Mouse (Mus musculus): Measurements from ENCODE around the gene Tfcp2l1. TPM values are rescaled to one million over a fixed set of nuclear protein-coding genes. Genes with fewer than 3 reads are reported as not detected.

Tfcp2l1 gene
- polyA plus RNA-seq, 1 experiment from 2014 or later: 0.29 TPM

DNA sequence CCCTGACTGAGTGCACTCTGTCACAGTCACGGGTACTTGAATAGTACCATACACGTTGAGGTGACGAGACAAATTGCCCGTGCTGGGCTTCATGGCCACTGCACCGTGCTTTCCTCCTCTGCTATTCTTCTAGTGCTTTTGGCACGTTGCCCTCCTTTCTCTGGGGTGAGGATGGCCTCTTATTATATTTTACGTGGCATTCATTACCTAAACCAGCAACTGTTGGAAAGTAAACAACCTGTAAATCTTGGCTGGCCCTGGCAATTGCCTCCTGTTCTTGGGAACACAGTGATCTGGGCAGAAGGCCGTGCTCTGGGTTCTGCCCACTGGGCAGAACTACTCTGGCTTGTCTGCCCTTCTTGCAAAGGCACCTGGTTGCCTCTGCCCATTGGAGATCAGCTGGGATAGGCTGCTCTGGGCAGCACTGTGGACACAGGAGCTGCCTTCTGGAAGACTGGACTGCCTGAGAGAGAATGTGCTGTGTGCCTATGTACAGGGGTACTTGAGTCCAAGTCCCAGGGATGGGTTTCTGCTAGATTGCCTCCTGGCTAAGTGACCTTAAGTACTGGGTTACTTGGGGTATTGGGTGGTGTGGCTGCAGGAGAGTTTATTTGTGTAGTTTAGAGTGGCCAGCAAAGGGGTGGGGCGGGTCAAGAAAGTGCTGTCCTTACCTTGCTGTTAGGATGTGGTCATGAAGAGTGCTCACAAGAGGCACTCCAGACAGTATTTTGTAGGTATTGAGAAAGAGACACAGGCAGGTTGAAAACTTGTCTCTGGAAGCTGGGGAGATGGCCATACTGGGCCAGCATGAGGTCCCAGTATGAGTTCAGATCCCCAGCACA, 15.6 kb downstream of the Tfcp2l1 start:
- Histone ChIP-seq H3K4me3 (ENCODE audit: low read depth, low read length) (no peak overlapping the region), H3K9me3 (replicated peaks; ENCODE audit: control insufficient read depth, low read length) (no peaks in the 10 kb centered on the region), H3K27me3 (replicated peaks; ENCODE audit: control insufficient read depth, insufficient read depth, low read length) (no peaks in the 10 kb centered on the region), H3K36me3 (ENCODE audit: control insufficient read depth, insufficient read depth, low read length) (no peaks in the 10 kb centered on the region), H3K4me1 (ENCODE audit: control insufficient read depth, insufficient read depth, low read length) (no peaks in the 10 kb centered on the region), H3K9ac (ENCODE audit: low read length) (no peak overlapping the region), H3K4me2 (ENCODE audit: low read length) (no peak overlapping the region), H3K27ac (ENCODE audit: low read depth, low read length) (no peak overlapping the region)
- DNase-seq (ENCODE audit: low spot score) (no peak), ATAC-seq (no peak)
- WGBS: 52% methylated on average over 9 of the region's 9 CpGs

DNA sequence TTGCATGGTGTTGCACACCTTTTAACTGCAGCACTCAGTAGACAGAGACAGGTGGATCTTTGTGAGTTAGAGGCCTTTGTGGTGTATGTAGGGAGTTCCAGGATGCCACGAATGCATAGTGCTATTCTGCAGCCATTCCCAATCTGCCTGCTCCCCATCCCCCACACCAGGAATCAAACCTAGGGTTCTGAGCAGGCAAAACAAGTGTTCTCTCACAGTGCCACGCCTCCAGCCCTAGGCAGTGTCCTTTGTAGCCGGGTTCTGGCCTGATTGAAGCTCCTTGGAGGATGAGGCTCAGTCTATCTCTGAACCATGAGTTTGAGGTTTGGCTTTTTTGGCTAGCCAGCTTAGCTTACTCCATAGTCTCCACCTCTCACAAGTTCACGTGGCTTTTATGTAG, 18.0 kb downstream of the Tfcp2l1 start:
- no peaks in the 10 kb centered on the region for H3K36me3 ChIP-seq (ENCODE audit: control insufficient read depth, insufficient read depth, low read length)
- no peaks in the 10 kb centered on the region for H3K27me3 ChIP-seq (replicated peaks; ENCODE audit: control insufficient read depth, insufficient read depth, low read length)
- H3K4me3 ChIP-seq (ENCODE audit: low read depth, low read length): no peak overlapping the region
- DNase-seq (ENCODE audit: low spot score) (no peak), ATAC-seq (no peak)
- H3K9me3 ChIP-seq (replicated peaks; ENCODE audit: control insufficient read depth, low read length): no peaks in the 10 kb centered on the region
- H3K27ac ChIP-seq (ENCODE audit: low read depth, low read length): no peak overlapping the region
- H3K9ac ChIP-seq (ENCODE audit: low read length): no peak overlapping the region
- WGBS: 61% methylated on average over 4 of the region's 4 CpGs
- H3K4me2 ChIP-seq (ENCODE audit: low read length): no peak overlapping the region
- H3K4me1 ChIP-seq (ENCODE audit: control insufficient read depth, insufficient read depth, low read length): no peaks in the 10 kb centered on the region; the same call in 1 of the 2 replicates

- DNase-seq (ENCODE audit: low spot score): no peak
- no peak for ATAC-seq
- Histone ChIP-seq H3K9me3 (replicated peaks; ENCODE audit: control insufficient read depth, low read length) (no peaks in the 10 kb centered on the region), H3K27ac (ENCODE audit: low read depth, low read length) (no peak overlapping the region), H3K4me2 (ENCODE audit: low read length) (no peak overlapping the region), H3K36me3 (ENCODE audit: control insufficient read depth, insufficient read depth, low read length) (no peaks in the 10 kb centered on the region), H3K4me3 (ENCODE audit: low read depth, low read length) (no peak overlapping the region), H3K4me1 (ENCODE audit: control insufficient read depth, insufficient read depth, low read length) (no peaks in the 10 kb centered on the region; the same call in 1 of the 2 replicates), H3K27me3 (replicated peaks; ENCODE audit: control insufficient read depth, insufficient read depth, low read length) (no peaks in the 10 kb centered on the region), H3K9ac (ENCODE audit: low read length) (no peak overlapping the region)
- 50% methylated on average over 3 of the region's 3 CpGs for WGBS
These were observed 20.3 kb downstream of the Tfcp2l1 start for GRCm38 (mm10) chr1:118648015-118648414.

- no peak overlapping the region for H3K4me3 ChIP-seq (ENCODE audit: low read depth, low read length)
- no peaks in the 10 kb centered on the region for H3K9me3 ChIP-seq (replicated peaks; ENCODE audit: control insufficient read depth, low read length)
- H3K4me2 ChIP-seq (ENCODE audit: low read length): no peak overlapping the region
- no peaks in the 10 kb centered on the region for H3K27me3 ChIP-seq (replicated peaks; ENCODE audit: control insufficient read depth, insufficient read depth, low read length)
- H3K27ac ChIP-seq (ENCODE audit: low read depth, low read length): no peak overlapping the region
- no peak for DNase-seq (ENCODE audit: low spot score)
- H3K36me3 ChIP-seq (ENCODE audit: control insufficient read depth, insufficient read depth, low read length): no peaks in the 10 kb centered on the region
- WGBS: 65% methylated on average over 9 of the region's 9 CpGs
- 0 out of 2 replicates have a peak, but pooled peaks have one; percentile 2 for ATAC-seq
- no peaks in the 10 kb centered on the region; the same call in 1 of the 2 replicates for H3K4me1 ChIP-seq (ENCODE audit: control insufficient read depth, insufficient read depth, low read length)
- no peak overlapping the region for H3K9ac ChIP-seq (ENCODE audit: low read length)
These were observed 22.4 kb downstream of the Tfcp2l1 start for GRCm38 (mm10) chr1:118649933-118650770.

DNA sequence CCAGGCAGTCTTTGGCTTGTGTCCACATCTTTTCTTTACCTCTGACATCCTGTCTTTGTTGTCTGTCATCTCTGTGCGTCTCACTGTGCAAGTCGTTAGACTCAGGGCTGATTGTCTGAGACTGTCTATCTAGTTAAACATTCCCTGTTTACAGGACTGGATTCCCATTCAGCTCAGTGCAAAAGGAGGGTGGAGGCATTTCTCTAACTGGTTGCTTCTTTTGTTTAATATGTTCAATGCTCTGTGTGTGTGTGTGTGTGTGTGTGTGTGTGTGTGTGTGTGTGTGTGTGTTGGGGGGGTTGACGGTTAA, 23.0 kb downstream of the Tfcp2l1 start:
- no peak overlapping the region for H3K27ac ChIP-seq (ENCODE audit: low read depth, low read length)
- ATAC-seq: 0 out of 2 replicates have a peak, but pooled peaks have one; percentile 34

GRCm38 (mm10) chr1:118658716-118659115, 31.0 kb downstream of the Tfcp2l1 start:
- Histone ChIP-seq H3K27ac (ENCODE audit: low read depth, low read length) (no peak overlapping the region), H3K9me3 (replicated peaks; ENCODE audit: control insufficient read depth, low read length) (no peaks in the 10 kb centered on the region), H3K27me3 (replicated peaks; ENCODE audit: control insufficient read depth, insufficient read depth, low read length) (no peaks in the 10 kb centered on the region), H3K4me2 (ENCODE audit: low read length) (no peak overlapping the region), H3K36me3 (ENCODE audit: control insufficient read depth, insufficient read depth, low read length) (no peaks in the 10 kb centered on the region), H3K9ac (ENCODE audit: low read length) (no peak overlapping the region), H3K4me1 (ENCODE audit: control insufficient read depth, insufficient read depth, low read length) (no peaks in the 10 kb centered on the region), H3K4me3 (ENCODE audit: low read depth, low read length) (no peak overlapping the region)
- ATAC-seq: no peak
- DNase-seq (ENCODE audit: low spot score): no peak
- WGBS: 83% methylated on average over 6 of the region's 6 CpGs

More for the DNA sequence above, 23.0 kb downstream of the Tfcp2l1 start:
- 21% methylated on average over 3 of the region's 3 CpGs for WGBS
- peak; percentile 19 for DNase-seq (ENCODE audit: low spot score)
- Histone ChIP-seq H3K27me3 (replicated peaks; ENCODE audit: control insufficient read depth, insufficient read depth, low read length) (no peaks in the 10 kb centered on the region), H3K36me3 (ENCODE audit: control insufficient read depth, insufficient read depth, low read length) (no peaks in the 10 kb centered on the region), H3K9me3 (replicated peaks; ENCODE audit: control insufficient read depth, low read length) (no peaks in the 10 kb centered on the region), H3K4me1 (ENCODE audit: control insufficient read depth, insufficient read depth, low read length) (no peaks in the 10 kb centered on the region; the same call in 1 of the 2 replicates), H3K9ac (ENCODE audit: low read length) (no peak overlapping the region), H3K4me2 (ENCODE audit: low read length) (no peak overlapping the region), H3K4me3 (ENCODE audit: low read depth, low read length) (no peak overlapping the region)

- Histone ChIP-seq H3K36me3 (ENCODE audit: control insufficient read depth, insufficient read depth, low read length) (no peaks in the 10 kb centered on the region), H3K4me1 (ENCODE audit: control insufficient read depth, insufficient read depth, low read length) (no peaks in the 10 kb centered on the region), H3K4me3 (ENCODE audit: low read depth, low read length) (no peak overlapping the region), H3K27ac (ENCODE audit: low read depth, low read length) (no peak overlapping the region), H3K9me3 (replicated peaks; ENCODE audit: control insufficient read depth, low read length) (no peaks in the 10 kb centered on the region), H3K4me2 (ENCODE audit: low read length) (no peak overlapping the region), H3K27me3 (replicated peaks; ENCODE audit: control insufficient read depth, insufficient read depth, low read length) (no peaks in the 10 kb centered on the region), H3K9ac (ENCODE audit: low read length) (no peak overlapping the region)
- ATAC-seq: no peak
- 84% methylated on average over 3 of the region's 3 CpGs for WGBS
- no peak for DNase-seq (ENCODE audit: low spot score)
These were observed 33.2 kb downstream of the Tfcp2l1 start for GRCm38 (mm10) chr1:118660880-118661465.

GRCm38 (mm10) chr1:118663062-118663461, 35.3 kb downstream of the Tfcp2l1 start:
- Histone ChIP-seq H3K4me2 (ENCODE audit: low read length) (no peak overlapping the region), H3K27me3 (replicated peaks; ENCODE audit: control insufficient read depth, insufficient read depth, low read length) (no peaks in the 10 kb centered on the region), H3K9ac (ENCODE audit: low read length) (no peak overlapping the region), H3K27ac (ENCODE audit: low read depth, low read length) (no peak overlapping the region), H3K4me1 (ENCODE audit: control insufficient read depth, insufficient read depth, low read length) (no peaks in the 10 kb centered on the region), H3K9me3 (replicated peaks; ENCODE audit: control insufficient read depth, low read length) (no peaks in the 10 kb centered on the region), H3K4me3 (ENCODE audit: low read depth, low read length) (no peak overlapping the region), H3K36me3 (ENCODE audit: control insufficient read depth, insufficient read depth, low read length) (no peaks in the 10 kb centered on the region)
- DNase-seq (ENCODE audit: low spot score) (no peak), ATAC-seq (no peak)
- 56% methylated on average over 1 of the region's 1 CpGs for WGBS

Data from forebrain, embryonic 14.5 days (tissue).